Mouse (Mus musculus): ENCODE data around the gene Atp6v0e.

Gene Atp6v0e

DNA sequence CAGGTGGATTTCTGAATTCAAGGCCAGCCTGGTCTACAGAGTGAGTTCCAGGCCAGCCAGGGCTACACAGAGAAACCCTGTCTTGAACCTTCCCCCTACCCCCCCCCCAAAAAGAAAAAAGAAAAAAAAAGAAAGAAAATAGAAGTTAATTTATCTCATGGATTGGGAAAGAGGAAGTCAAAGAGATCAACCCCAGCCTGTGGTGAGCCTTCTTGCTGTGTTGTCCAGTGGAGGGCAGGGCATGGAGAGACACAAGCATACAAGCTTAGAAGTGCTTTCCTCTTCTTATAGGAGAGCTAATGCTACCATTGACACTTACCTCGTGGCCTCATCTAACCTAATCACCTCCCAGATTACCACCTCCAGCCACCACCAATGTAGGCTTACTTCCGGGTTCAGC, 23.2 kb upstream of the Atp6v0e start:
- no peak for DNase-seq (ENCODE audit: low read depth, low spot score)

DNA sequence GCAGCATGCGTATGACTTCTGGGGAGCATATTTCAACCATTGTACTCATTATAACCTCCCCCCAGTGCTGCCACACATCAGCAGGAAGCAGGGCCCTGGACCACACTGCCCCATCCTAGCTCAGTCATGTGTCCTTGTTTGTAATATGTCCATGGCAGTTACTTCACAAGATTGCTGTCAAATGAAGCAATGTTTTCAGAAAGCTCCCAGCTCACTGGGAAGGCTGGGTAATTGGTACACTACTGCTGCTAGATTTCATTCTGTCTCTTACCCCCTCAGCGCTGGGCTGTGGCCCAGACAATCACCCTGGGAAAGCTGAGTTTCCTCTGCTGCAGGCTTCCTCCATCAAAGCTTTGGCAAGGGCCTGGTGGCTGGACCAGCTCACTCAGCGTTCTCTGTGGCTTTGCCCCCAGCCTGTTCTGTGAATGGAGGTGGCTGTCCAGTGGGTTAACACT, 22.7 kb upstream of the Atp6v0e start:
- DNase-seq (ENCODE audit: low read depth, low spot score): no peak

DNA sequence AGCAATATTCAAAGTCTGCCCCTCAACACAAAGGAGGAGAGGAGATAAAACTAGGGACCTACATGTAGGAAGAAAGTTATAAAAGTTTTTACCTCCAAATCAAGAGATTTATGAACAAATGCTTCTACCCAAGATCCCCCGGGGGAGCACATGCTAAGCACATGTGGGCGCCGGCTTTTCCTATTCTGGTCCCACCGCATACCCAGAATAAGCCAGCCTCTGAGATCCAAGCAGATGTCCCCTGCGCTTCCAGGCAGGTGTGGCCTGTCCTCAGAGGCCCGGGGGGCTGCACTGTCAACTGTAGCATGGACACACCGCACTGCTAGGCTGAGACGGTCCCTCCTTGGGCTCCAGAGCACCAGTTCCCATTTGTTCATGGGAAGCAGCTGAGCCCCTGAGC, 19.6 kb upstream of the Atp6v0e start:
- DNase-seq (ENCODE audit: low read depth, low spot score): no peak

DNA sequence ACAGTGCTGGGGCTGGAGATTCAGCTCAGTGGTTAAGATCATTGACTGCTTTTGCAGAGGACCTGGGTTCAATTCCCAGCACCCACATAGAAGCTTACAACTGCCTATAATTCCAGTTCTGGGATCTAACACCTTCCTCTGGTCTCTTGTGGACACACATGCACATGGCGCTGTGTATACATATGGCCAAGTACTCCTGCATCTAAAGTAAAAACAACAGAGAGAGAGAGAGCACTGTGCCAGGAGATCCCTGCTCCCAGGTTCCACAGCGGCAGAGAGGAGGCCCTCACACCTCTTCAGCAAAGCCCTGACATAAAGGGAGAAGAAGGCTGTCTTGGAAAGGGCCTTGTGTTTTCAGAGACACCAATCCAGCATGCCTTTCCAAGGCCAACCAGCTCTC, 19.0 kb upstream of the Atp6v0e start:
- no peak for DNase-seq (ENCODE audit: low read depth, low spot score)

GRCm38 (mm10) chr17:26644509-26645410, 18.3 kb upstream of the Atp6v0e start:
- no peak for DNase-seq (ENCODE audit: low read depth, low spot score)

- no peak for DNase-seq (ENCODE audit: low read depth, low spot score)
These were observed 17.6 kb upstream of the Atp6v0e start for GRCm38 (mm10) chr17:26645411-26645854.

DNA sequence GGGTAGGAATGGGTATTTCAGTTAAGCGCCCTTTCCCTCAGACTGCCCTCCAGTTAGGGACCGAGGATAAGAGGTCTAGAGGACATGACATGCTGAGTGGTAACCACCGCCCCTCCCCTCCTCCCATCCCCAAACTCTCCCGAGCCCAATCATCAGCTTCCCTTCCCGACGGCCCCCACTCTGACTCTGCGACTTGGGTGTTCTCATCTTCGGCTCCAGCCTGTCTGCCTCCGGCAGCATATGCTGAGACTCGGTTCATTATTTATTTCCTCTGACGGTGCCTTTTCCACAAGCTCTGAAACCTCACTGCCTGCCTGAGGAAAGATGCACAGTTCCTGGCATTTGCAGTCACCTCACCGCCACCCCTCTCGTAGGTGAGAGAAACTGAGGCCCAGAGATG, 15.7 kb upstream of the Atp6v0e start:
- DNase-seq (ENCODE audit: low read depth, low spot score): no peak

DNA sequence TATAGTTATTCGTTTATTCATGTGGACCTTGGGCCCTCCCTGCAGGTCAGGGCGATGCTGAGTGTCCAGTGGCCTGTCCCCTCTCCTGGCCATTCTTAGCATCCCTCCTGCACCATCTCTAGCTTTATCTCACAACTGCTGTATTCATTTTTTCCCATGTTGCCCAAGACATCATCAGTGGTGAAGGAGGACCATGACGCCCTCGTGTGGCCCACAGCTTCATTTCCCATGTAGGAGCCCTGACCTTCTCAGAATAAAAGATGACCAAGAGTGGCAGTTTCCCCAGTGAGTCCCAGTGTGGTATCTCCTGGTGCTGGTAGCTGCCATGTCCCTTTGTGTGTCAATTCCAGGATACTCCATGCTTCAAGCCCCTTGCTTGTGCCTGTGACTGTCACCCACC, 13.5 kb upstream of the Atp6v0e start:
- no peak for DNase-seq (ENCODE audit: low read depth, low spot score)

GRCm38 (mm10) chr17:26650451-26651363, 12.3 kb upstream of the Atp6v0e start:
- no peak for DNase-seq (ENCODE audit: low read depth, low spot score)

- DNase-seq (ENCODE audit: low read depth, low spot score): no peak
These were observed 4.0 kb upstream of the Atp6v0e start for GRCm38 (mm10) chr17:26658854-26659572.

DNA sequence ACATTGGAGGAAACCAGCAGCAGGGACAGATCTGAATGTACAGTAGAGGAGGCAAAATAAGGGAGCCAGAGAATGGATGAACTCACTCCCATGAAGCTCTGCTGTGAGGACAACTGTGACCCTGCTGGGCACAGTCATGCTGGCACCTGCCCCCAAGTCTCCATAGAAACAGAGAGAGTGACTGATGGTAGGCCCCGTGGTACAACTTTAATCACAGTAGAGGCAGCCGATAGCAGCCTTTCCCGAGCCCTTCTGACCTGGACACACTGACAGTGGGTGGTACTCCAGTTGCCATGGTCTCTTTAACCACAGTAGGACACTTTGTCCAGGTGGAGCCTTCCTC, 3.5 kb upstream of the Atp6v0e start:
- DNase-seq (ENCODE audit: low read depth, low spot score): no peak

DNA sequence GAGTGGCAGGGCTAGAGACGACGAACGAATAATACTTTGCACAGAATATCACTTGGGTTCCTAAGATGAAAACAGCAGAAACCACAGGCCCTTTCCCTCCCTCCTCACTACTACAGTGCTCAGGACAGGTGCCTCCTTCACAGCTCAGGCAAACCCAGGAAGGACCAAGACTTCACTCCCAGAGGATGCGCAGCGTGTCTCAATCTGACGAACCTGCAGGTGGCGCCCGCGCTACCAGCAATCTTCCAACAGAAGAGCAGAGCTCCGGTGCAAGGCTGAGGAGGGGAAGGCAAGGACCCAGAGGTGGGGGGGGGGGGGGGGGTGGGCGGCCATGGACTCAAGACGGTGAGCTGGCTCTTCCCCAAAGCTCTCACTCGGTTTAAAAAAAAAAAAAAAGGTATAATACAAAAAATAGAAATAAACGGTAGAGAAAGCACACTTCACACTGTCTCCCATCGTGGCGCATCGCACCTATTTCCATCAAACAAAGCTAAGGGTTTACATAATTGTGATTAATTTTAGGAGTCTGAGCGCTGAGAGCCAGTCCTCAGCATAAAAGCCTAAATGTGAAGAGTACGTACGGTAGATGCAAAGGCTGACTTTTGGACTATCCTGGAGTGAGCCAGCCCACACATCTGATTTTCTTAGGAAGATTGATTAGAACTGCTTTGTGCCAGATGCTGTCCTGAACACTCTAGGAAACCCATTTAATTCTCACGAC, 2.7 kb upstream of the Atp6v0e start:
- peak; percentile 73 for DNase-seq (ENCODE audit: low read depth, low spot score)

GRCm38 (mm10) chr17:26662204-26662603, 827 bp upstream of the Atp6v0e start:
- DNase-seq (ENCODE audit: low read depth, low spot score): no peak

GRCm38 (mm10) chr17:26665600-26665999, 2.6 kb downstream of the Atp6v0e start:
- DNase-seq (ENCODE audit: low read depth, low spot score): no peak

DNA sequence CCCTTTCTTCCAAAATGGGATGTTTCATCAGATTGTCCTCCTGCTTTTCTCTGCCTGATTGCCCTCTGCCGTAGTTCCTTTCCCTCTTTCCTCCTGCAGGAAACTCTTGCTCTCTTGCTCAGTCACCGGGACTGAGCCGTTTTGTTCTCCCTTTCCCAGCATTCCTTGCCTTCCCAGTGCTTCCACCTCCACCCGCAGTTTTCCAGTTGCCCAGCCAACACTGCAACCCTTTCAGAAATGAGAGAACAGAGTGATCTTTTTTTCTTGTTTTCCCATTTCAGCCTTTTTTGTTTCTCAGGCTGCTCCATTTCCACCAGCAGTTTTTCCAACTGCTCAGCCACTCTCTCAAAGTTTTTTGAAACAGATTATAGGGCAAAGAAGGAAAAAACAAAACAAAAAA, 8.2 kb downstream of the Atp6v0e start:
- no peak for DNase-seq (ENCODE audit: low read depth, low spot score)

GRCm38 (mm10) chr17:26675845-26676244, 12.8 kb downstream of the Atp6v0e start:
- DNase-seq (ENCODE audit: low read depth, low spot score): no peak

- peak; percentile 94 for DNase-seq (ENCODE audit: low read depth, low spot score)
These were observed 13.2 kb downstream of the Atp6v0e start for GRCm38 (mm10) chr17:26676252-26676615.

DNA sequence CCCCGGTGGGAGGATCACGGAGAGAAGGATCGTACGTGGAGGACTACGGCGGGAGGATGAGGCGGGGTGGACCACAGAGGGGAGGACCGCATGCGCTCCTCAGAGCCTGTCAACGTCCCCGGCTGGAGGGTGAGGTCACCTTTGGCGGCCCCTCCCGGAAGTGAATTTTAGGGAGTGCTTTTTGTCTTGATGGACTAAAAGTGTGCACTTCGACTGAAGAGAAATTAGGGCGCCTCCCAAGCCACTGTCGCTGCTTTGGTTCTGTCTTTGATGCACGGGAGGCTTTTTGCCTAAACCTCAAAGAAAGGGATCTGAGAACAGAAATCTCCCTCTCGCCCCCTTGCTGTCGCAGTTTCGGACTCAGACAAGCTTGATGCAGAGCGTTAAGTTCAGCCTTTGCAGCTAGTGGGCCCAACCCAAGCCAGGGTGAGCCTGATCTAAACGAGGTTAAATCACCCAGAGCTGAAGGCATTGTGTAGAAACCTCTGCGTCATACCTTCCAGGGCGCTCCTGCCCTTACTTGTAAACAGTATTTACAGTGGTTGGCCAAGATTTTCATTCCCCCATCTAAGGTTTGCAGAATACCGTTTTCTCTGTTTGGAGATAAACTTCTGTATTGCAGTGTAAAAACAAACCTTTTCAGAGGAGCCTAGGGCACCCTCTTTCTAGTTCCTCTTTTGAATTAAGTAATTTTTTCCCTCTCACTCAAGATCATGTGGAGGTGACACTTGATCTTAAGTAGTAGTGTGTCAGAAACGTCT, 13.8 kb downstream of the Atp6v0e start:
- no peak for DNase-seq (ENCODE audit: low read depth, low spot score)

DNA sequence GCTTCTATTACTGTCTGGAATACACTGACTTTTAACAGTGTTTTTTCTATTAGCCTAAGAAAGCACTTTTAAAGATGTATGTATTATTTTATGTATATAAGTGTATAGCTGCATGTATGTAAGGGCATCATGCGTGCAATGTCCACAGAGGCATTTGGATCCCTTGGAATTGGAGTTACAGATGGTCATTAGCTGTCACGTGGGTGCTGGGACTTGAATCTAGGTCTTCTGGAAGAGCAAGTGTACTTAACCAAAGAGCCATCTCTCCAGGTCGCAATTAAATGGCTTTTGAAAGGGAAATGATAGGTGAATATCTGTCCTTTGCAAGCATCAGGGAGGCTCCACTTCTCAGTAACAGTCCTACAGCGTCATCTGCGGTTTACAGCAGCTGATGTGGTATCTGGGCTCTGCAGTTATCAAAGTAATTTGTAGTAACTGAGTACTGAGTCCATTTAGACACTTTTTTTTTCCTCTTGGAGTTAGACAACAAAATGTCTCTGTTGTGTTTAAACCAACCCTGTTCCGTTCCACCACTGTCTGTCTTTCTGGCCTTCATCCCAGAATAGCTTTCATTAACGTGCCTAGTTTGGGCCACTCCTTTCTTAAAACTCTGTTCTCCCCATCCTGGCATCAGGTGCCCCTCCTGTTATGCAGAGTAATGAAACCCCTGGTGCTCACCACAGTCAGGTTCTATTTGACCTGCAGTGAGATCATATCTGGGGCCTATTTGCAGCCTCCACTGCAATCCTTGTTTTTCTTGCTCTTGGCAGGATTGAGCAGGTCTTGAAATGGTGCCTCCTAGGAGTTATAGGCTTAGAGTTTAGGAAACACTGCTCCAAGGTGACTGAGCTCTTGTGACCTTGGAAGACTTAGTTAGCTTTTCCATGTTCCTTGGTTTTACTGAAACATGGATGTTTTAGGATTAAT, 14.9 kb downstream of the Atp6v0e start:
- DNase-seq (ENCODE audit: low read depth, low spot score): no peak
